Comparison of ENCODE assay signal across 8 mouse cellular contexts in the genomic region with DNA sequence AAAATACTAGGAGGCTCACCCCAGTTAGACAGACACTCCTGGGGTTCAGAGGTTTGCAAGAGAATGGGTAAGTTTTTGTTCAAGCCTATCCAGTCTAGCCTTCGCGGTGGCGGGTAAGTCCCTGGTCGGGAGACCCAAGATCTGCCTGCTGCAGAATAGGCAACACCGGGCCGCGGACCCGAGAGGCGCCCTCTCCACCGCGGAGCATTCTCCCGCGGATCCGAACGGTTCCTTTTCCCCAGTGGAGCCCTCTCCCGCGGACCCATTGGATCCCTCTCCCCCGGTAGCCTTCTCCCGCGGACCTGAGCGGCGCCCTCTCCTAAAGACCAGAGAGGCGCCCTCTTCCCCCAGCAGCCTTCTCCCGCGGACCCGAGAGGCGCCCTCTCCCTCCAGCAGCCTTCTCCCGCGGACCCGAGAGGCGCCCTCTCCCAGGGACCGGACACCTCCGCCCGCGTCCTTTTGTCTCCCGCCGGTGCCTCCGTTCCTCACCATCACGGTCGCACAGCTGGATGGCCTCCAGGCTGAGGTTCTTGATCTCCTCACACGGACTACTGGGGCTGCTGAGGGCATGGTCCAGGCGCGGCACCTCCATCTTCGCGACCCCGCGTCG. TPM values are rescaled to one million over a fixed set of nuclear protein-coding genes. Genes with fewer than 3 reads are reported as not detected.
DNase-seq lines count a peak whose midpoint lies in the region; ATAC-seq and TF ChIP-seq lines count a peak whose summit lies in the region.

No protein-coding gene starts in this region.

- H3K9me3 ChIP-seq in lung, postnatal 0 days (ENCODE audit: low read length): no peaks in the 10 kb centered on the region

- peak; percentile 13 for DNase-seq in ovary, postnatal 10 days (ENCODE audit: low spot score)
- DNase-seq in ovary, adult 18-20 months (ENCODE audit: low spot score): no peak
- peak; percentile 77 for DNase-seq in embryo, embryonic 9.5 days (ENCODE audit: extremely low spot score)
- peak; percentile 4 to 9 for DNase-seq in heart, postnatal 14 days
- DNase-seq in layer of hippocampus, adult 9-11 months: peak; percentile 25
- DNase-seq in lung, postnatal 0 days (ENCODE audit: low spot score): peak; percentile 5
- peak; percentile 59 for DNase-seq in right cerebral cortex, postnatal 25 days
- DNase-seq in yolk sac, embryonic 10.5 days (ENCODE audit: low spot score): no peak

- intact Hi-C loops in heart, postnatal 14 days (cut with DNase I): loop anchor here (5.0 to 10.0 kb wide), 2 partner anchors 214 to 616 kb away; no protein-coding TSS in a partner anchor

- 1% methylated on average over 47 of the region's 48 CpGs for WGBS in lung, postnatal 0 days

- H3K4me3 ChIP-seq in lung, postnatal 0 days (ENCODE audit: low read depth, low read length): peak overlapping the region; percentile 47

- TF ChIP-seq EP300 in lung, postnatal 0 days (IDR thresholded peaks at IDR 0.05): no peak

- no peak overlapping the region for H3K27ac ChIP-seq in lung, postnatal 0 days (ENCODE audit: low read length)

- peak overlapping the region; percentile 88 for H3K4me2 ChIP-seq in lung, postnatal 0 days (replicated peaks; ENCODE audit: low read depth, low read length)

- H3K9ac ChIP-seq in lung, postnatal 0 days (replicated peaks; ENCODE audit: low read depth): no peak overlapping the region

- H3K27me3 ChIP-seq in lung, postnatal 0 days (replicated peaks; ENCODE audit: insufficient read depth, low read length): peaks cover 17% of the 10 kb centered on the region

- peak; percentile 27 for ATAC-seq in lung, postnatal 0 days

- no peak for TF ChIP-seq CTCF in lung, postnatal 0 days (IDR thresholded peaks at IDR 0.05)

- H3K36me3 ChIP-seq in lung, postnatal 0 days (ENCODE audit: insufficient read depth, low read length): no peaks in the 10 kb centered on the region

- H3K4me1 ChIP-seq in lung, postnatal 0 days (ENCODE audit: insufficient read depth, low read depth, low read length): no peaks in the 10 kb centered on the region

RNA-seq across cellular contexts. Expression of a gene that starts 57.1 kb away (rescaled TPM):
- not detected for total RNA-seq in heart, postnatal 14 days (2021)
- polyA plus RNA-seq in lung, postnatal 0 days (2015; fragmentation: Nextera tagmentation; extraction: Ambion mirVana): 0.49 and 0.75 TPM in 2 replicates

Comparison
In these comparisons a context has a peak if more than half of its experiments do, and no peak if none do; other contexts are left out.
1. DNase-seq: peak in ovary, postnatal 10 days (single experiment), embryo, embryonic 9.5 days (single experiment), heart, postnatal 14 days (2 of 2), layer of hippocampus, adult 9-11 months (single experiment), lung, postnatal 0 days (single experiment) and right cerebral cortex, postnatal 25 days (single experiment); none in ovary, adult 18-20 months (single experiment) and yolk sac, embryonic 10.5 days (single experiment).